Mouse (Mus musculus) limb, embryonic 14.5 days (tissue): ENCODE results near the gene Map1s. TPM values are rescaled to one million over a fixed set of nuclear protein-coding genes. Genes with fewer than 3 reads are reported as not detected.

Source experiments
- ATAC-seq: fragments of 200-750 bp; cut with Nextera tagmentation; 2 replicates; pipeline ENCODE4 v1.8.0; 2017; ENCODE audit warnings: low read depth, moderate number of reproducible peaks, moderate TSS enrichment; ENCODE audit not compliant: low FRiP score
- DNase-seq: peaks from one replicate; pipeline ENCODE4 v3.0.0-alpha.2; 2015; ENCODE audit warnings: low spot score
- H3K27ac ChIP-seq: fragments of 300-500 bp; sonication (generic); replicated peaks from 2 replicates; pipeline ENCODE4 v1.5.1; 2014; ENCODE audit warnings: low read depth, mild to moderate bottlenecking, low read length, moderate library complexity, mixed read lengths
- H3K27me3 ChIP-seq: fragments of 300-500 bp; sonication (generic); 2 replicates; pipeline ENCODE4 v1.6.1; 2014; ENCODE audit warnings: low read length, mixed read lengths; ENCODE audit not compliant: control insufficient read depth, insufficient read depth
- H3K36me3 ChIP-seq: fragments of 300-500 bp; sonication (generic); 2 replicates; pipeline ENCODE4 v1.6.1; 2014; ENCODE audit warnings: mild to moderate bottlenecking, low read length, moderate library complexity, mixed read lengths; ENCODE audit not compliant: control insufficient read depth, insufficient read depth
- H3K4me1 ChIP-seq: fragments of 300-500 bp; sonication (generic); 2 replicates; pipeline ENCODE4 v1.6.1; 2014; ENCODE audit warnings: antibody characterized with exemption, low read length, mixed read lengths; ENCODE audit not compliant: control insufficient read depth, insufficient read depth
- H3K4me2 ChIP-seq: fragments of 300-500 bp; sonication (generic); replicated peaks from 2 replicates; pipeline ENCODE4 v1.6.1; 2014; ENCODE audit warnings: low read depth, mild to moderate bottlenecking, low read length, moderate library complexity; ENCODE audit not compliant: severe bottlenecking
- H3K4me3 ChIP-seq: fragments of 300-500 bp; sonication (generic); replicated peaks from 2 replicates; pipeline ENCODE4 v1.5.1; 2014; ENCODE audit warnings: low read length
- H3K9ac ChIP-seq: fragments of 300-500 bp; sonication (generic); 2 replicates; pipeline ENCODE4 v1.6.1; 2014; ENCODE audit warnings: mild to moderate bottlenecking, low read depth, low read length, moderate library complexity; ENCODE audit not compliant: severe bottlenecking
- H3K9me3 ChIP-seq: fragments of 300-500 bp; sonication (generic); 2 replicates; pipeline ENCODE4 v1.6.1; 2016; ENCODE audit warnings: low read length; ENCODE audit not compliant: control insufficient read depth
- POLR2A ChIP-seq: fragments of 200-500 bp; IDR thresholded peaks from 2 replicates; pipeline ENCODE4 v1.8.0; 2012; ENCODE audit warnings: inconsistent platforms, mild to moderate bottlenecking, moderate library complexity, borderline replicate concordance; ENCODE audit not compliant: insufficient read depth, insufficient read length; ENCODE audit errors: extremely low read depth
- WGBS: fragments of 180-500 bp; shearing (Covaris S2); extraction: QIAGEN DNeasy Blood & Tissue Kit; methylation state at CpG from one replicate; pipeline ENCODE4 v1.1.7; 2014; 5-methylcytosine and 5-hydroxymethylcytosine counted together
- polyA plus RNA-seq, 2 experiments: library from polyadenylated mRNA; depleted of rRNA in 1 of 2; stranded (reverse) in 1 of 2; unstranded in 1 of 2; fragments of >200 nt; fragmentation: Nextera tagmentation in 1 of 2; extraction: Ambion mirVana in 1 of 2; gene quantifications; 2 replicates each; pipeline versions ENCODE4 v1.2.1 to v1.2.3; 2012 to 2014

Gene Map1s
- polyA plus RNA-seq, 2 experiments = 45.6 to 63.7 TPM

GRCm38 (mm10) chr8:70897021-70897680 is 8.6 kb upstream of the Map1s start, which contains the start of gene Rpl18a:
Gene Rpl18a, minus strand, starts transcription at chr8:70897412.
- TF ChIP-seq POLR2A = peak; percentile 87; the same call in 1 of the 2 replicates

GRCm38 (mm10) chr8:70897681-70898413 is 7.9 kb upstream of the Map1s start:
- Histone ChIP-seq H3K9me3 (no peaks in the 10 kb centered on the region), H3K27me3 (peaks cover 9% of the 10 kb centered on the region), H3K4me3 (peak overlapping the region; percentile 77), H3K4me2 (peak overlapping the region; percentile 92), H3K27ac (peak overlapping the region; percentile 77), H3K36me3 (peaks cover 30% of the 10 kb centered on the region), H3K9ac (peak overlapping the region; percentile 67), H3K4me1 (peaks cover 6% of the 10 kb centered on the region; the same call in 1 of the 2 replicates)
- DNase-seq (peak; percentile 81), ATAC-seq (peak; percentile 38)
- WGBS = 0% methylated on average over 20 of the region's 20 CpGs
- no peak for TF ChIP-seq POLR2A

More at GRCm38 (mm10) chr8:70897021-70897680, 8.6 kb upstream of the Map1s start, which contains the start of gene Rpl18a:
- Histone ChIP-seq H3K4me2 (peak within 1 kb of the TSS; percentile 94), H3K4me3 (peak within 1 kb of the TSS; percentile 77), H3K27ac (peak within 1 kb of the TSS; percentile 77), H3K9me3 (no peaks in the 10 kb centered on the region), H3K4me1 (peaks cover 10% of the 10 kb centered on the region), H3K27me3 (peaks cover 16% of the 10 kb centered on the region), H3K36me3 (peaks cover 30% of the 10 kb centered on the region), H3K9ac (peak within 1 kb of the TSS; percentile 88)
- DNase-seq (peak; percentile 99), ATAC-seq (peak; percentile 98)
- WGBS = under 1% methylated on average over 60 of the region's 60 CpGs

- peaks cover 22% of the 10 kb centered on the region for H3K36me3 ChIP-seq
- DNase-seq (no peak), ATAC-seq (no peak)
- H3K4me3 ChIP-seq = no peak overlapping the region
- H3K4me2 ChIP-seq = no peak overlapping the region
- TF ChIP-seq POLR2A = no peak
- H3K4me1 ChIP-seq = peaks cover 6% of the 10 kb centered on the region; the same call in 1 of the 2 replicates
- WGBS = 36% methylated on average over 2 of the region's 2 CpGs
- no peaks in the 10 kb centered on the region for H3K9me3 ChIP-seq
- peak overlapping the region; percentile 67; the same call in 1 of the 2 replicates for H3K9ac ChIP-seq
- H3K27ac ChIP-seq = no peak overlapping the region
- no peaks in the 10 kb centered on the region for H3K27me3 ChIP-seq
Observed at GRCm38 (mm10) chr8:70898661-70899198, 7.0 kb upstream of the Map1s start.

DNA sequence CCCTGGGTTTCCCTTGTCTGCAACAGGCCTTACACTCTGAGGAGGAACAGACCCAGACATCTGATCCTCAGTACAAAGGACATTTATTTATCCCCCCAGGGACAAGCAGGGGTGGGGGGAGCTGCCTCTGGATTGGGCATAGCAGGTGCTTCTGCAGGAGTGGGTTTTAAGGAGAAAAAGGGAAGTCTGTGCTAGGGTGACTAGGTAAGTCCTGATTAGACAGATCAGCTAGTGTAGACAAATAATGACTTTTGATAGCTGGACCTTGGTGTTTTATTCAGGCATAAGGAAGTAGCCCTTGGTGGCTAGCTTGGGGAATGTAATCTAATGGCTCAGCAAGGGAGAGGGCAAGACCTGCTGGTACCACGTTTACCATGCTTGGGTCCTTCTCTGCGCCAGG is 6.5 kb upstream of the Map1s start:
- H3K4me2 ChIP-seq = no peak overlapping the region
- 69% methylated on average over 2 of the region's 2 CpGs for WGBS
- H3K27me3 ChIP-seq = no peaks in the 10 kb centered on the region
- peaks cover 6% of the 10 kb centered on the region; the same call in 1 of the 2 replicates for H3K4me1 ChIP-seq
- H3K9ac ChIP-seq = no peak overlapping the region
- peaks cover 17% of the 10 kb centered on the region for H3K36me3 ChIP-seq
- no peak for ATAC-seq
- H3K27ac ChIP-seq = no peak overlapping the region
- no peaks in the 10 kb centered on the region for H3K9me3 ChIP-seq
- no peak overlapping the region for H3K4me3 ChIP-seq
- TF ChIP-seq POLR2A = no peak
- no peak for DNase-seq

DNA sequence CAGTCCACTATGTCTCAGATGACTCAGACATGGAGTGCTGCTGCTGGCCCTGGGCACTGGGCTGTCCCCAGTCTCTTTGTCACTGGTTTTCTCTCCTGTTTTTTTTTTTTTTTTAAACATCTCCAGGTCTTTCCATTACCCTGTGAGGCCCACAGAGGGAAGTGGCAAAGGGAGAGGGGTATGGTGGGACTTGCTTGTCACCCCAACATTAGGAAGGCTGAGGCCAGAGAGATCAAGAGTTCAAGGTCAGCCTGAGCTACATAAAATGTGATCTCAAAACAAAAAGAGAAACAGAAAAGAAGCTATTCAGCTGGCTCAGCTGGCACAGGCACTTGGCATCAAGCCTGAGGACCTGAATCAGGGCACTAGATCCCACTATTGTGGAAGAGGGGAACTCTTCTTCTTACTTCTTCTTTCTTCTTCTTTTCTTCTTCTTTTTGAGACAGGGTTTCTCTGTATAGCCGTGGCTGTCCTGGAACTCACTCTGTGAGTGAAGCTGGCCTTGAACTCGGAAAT is 4.8 kb upstream of the Map1s start:
- no peak for TF ChIP-seq POLR2A
- H3K9ac ChIP-seq = no peak overlapping the region
- H3K27me3 ChIP-seq = no peaks in the 10 kb centered on the region
- no peak overlapping the region for H3K4me3 ChIP-seq
- H3K4me2 ChIP-seq = no peak overlapping the region
- H3K4me1 ChIP-seq = peaks cover 11% of the 10 kb centered on the region; the same call in 1 of the 2 replicates
- H3K9me3 ChIP-seq = no peaks in the 10 kb centered on the region
- WGBS = 72% methylated on average over 2 of the region's 2 CpGs
- no peak for ATAC-seq
- H3K27ac ChIP-seq = no peak overlapping the region
- peaks cover under 1% of the 10 kb centered on the region; the same call in 1 of the 2 replicates for H3K36me3 ChIP-seq
- DNase-seq = no peak
